Mouse (Mus musculus): Measurements from ENCODE around the gene Snorc.

DNA sequence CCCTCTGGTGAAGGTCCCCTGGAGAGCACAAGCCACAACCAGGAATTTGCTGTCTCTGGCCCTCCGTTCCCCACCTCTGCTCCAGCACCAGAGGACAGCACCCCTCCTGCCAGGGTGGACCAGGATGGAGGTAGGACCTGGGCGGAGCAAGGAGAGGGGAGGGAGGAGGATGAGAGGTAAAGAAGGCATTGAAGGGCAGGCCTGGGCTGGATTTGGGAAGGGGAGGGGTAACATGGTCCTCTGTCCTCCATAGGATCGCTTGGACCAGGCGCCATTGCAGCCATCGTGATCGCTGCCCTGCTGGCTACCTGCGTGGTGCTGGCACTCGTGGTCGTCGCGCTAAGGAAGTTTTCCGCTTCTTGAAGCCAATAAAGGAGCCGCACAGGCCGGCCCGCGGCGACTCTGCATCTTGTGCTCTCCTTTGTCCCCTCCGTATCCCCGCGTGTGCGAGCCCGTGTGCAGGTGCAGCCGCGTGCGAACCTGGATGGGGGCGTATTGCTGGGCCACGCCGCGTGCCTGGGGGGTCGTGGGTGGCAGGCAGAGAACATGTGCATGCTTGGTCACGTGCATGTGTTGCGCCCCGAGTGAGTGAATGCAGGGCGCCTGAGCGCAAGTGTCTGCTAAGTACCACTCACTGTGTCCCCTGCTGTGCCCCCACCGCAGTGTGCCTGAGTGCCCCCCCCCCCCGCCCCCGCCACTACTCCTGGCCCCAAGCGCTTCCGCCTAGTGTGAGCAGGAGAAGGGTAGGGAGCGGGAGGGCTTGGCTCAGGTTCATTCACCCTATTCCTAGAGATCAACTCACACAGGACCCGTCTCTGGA is 5.2 kb downstream of the Snorc start:
- TF ChIP-seq POLR2A (IDR thresholded peaks at IDR 0.05; ENCODE audit: low read depth, low read length) (no peak), CTCF (conservative IDR thresholded peaks at IDR 0.05; ENCODE audit: insufficient read depth, insufficient read length, low read depth, low read length) (no peak)

Measured in kidney, adult 2 months (tissue).